Mouse (Mus musculus): ENCODE results near the gene Wwox.

- TF ChIP-seq CTCF (IDR thresholded peaks at IDR 0.05; ENCODE audit: insufficient read depth, low read depth, low read length) (no peak), POLR2A (IDR thresholded peaks at IDR 0.05; ENCODE audit: insufficient read depth, low read depth, low read length) (no peak)
These were observed 247.0 kb downstream of the Wwox start for GRCm38 (mm10) chr8:114686462-114686861.
